Mouse (Mus musculus) liver, embryonic 14.5 days (tissue): ENCODE data around the gene Arhgap10. TPM values are rescaled to one million over a fixed set of nuclear protein-coding genes. Genes with fewer than 3 reads are reported as not detected.
A peak's percentile ranks its signal among the peaks of the same experiment; 100 is the strongest.

Source experiments
- ATAC-seq: fragments of 200-750 bp; cut with Nextera tagmentation; 2 replicates; pipeline ENCODE4 v1.8.0; 2017; ENCODE audit warnings: moderate number of reproducible peaks, mild to moderate bottlenecking, moderate library complexity; ENCODE audit not compliant: insufficient read depth
- DNase-seq, 3 experiments: peaks; one replicate each; pipeline ENCODE4 v3.0.0-alpha.2; 2012 to 2013; ENCODE audit warnings: low read depth in 3 of 3, low spot score in 3 of 3
- H3K27ac ChIP-seq: fragments of 300-500 bp; sonication (generic); 2 replicates; pipeline ENCODE4 v1.5.1; 2014; ENCODE audit warnings: moderate library complexity, mild to moderate bottlenecking, control low read depth, inconsistent platforms
- H3K27me3 ChIP-seq: fragments of 300-500 bp; sonication (generic); 2 replicates; pipeline ENCODE4 v1.6.1; 2014; ENCODE audit warnings: mild to moderate bottlenecking, low read length, moderate library complexity; ENCODE audit not compliant: control insufficient read depth, insufficient read depth
- H3K36me3 ChIP-seq: fragments of 300-500 bp; sonication (generic); replicated peaks from 2 replicates; pipeline ENCODE4 v1.6.1; 2014; ENCODE audit warnings: low read depth; ENCODE audit not compliant: control insufficient read depth, insufficient read depth
- H3K4me1 ChIP-seq, 2 experiments: fragments of 200-500 bp in 1 of 2; fragments of 300-500 bp in 1 of 2; sonication (generic) in 1 of 2; replicated peaks; 2 replicates each; pipeline ENCODE4 v1.6.1; 2012 to 2014; ENCODE audit warnings: antibody characterized with exemption in 1 of 2, inconsistent platforms in 1 of 2, low read length in 1 of 2; ENCODE audit not compliant: control insufficient read depth in 2 of 2, insufficient read depth in 2 of 2
- H3K4me2 ChIP-seq: fragments of 300-500 bp; sonication (generic); 2 replicates; pipeline ENCODE4 v1.6.1; 2014; ENCODE audit warnings: low read depth, mild to moderate bottlenecking, control low read depth, moderate library complexity
- H3K4me3 ChIP-seq, 2 experiments: fragments of 200-500 bp in 1 of 2; fragments of 300-500 bp in 1 of 2; sonication (generic) in 1 of 2; 2 replicates each; pipeline ENCODE4 v1.5.1; 2012 to 2014; ENCODE audit warnings: low read depth in 2 of 2, low read length in 2 of 2, mild to moderate bottlenecking in 2 of 2, control low read depth in 1 of 2, inconsistent platforms in 1 of 2, moderate library complexity in 1 of 2; ENCODE audit not compliant: insufficient read depth in 1 of 2
- H3K9ac ChIP-seq: fragments of 300-500 bp; sonication (generic); replicated peaks from 2 replicates; pipeline ENCODE4 v1.6.1; 2014; ENCODE audit warnings: mild to moderate bottlenecking, control low read depth, moderate library complexity
- H3K9me3 ChIP-seq: fragments of 300-500 bp; sonication (generic); 2 replicates; pipeline ENCODE4 v1.6.1; 2016; ENCODE audit warnings: low read length, mixed read lengths; ENCODE audit not compliant: control insufficient read depth
- CTCF ChIP-seq: IDR thresholded peaks from 2 replicates; pipeline ENCODE4 v1.5.1; 2016; ENCODE audit warnings: antibody characterized with exemption, low read depth, control low read depth
- EP300 ChIP-seq: IDR thresholded peaks from 2 replicates; pipeline ENCODE4 v1.6.1; 2016; ENCODE audit warnings: antibody characterized with exemption, low read depth
- WGBS: fragments of 180-500 bp; shearing (Covaris S2); extraction: QIAGEN DNeasy Blood & Tissue Kit; methylation state at CpG from one replicate; pipeline ENCODE4 v1.1.7; 2014; ENCODE audit not compliant: insufficient replicate concordance; 5-methylcytosine and 5-hydroxymethylcytosine counted together
- polyA plus RNA-seq, 2 experiments: library from polyadenylated mRNA; depleted of rRNA in 1 of 2; stranded (reverse) in 1 of 2; unstranded in 1 of 2; fragments of >200 nt; fragmentation: Nextera tagmentation in 1 of 2; extraction: Ambion mirVana in 1 of 2; gene quantifications; 2 replicates each; pipeline versions ENCODE4 v1.2.1 to v1.2.3; 2012 to 2014

Arhgap10 gene
- polyA plus RNA-seq, 2 experiments, result 4.6 TPM

GRCm38 (mm10) chr8:77453836-77454235 lies 63.9 kb downstream of the Arhgap10 start:
- Histone ChIP-seq H3K27ac (no peak overlapping the region), H3K4me3 (no peak overlapping the region), H3K36me3 (no peaks in the 10 kb centered on the region), H3K4me1 (0 out of 4 replicates have a peak, but pooled peaks cover 0 to 2% of the 10 kb centered on the region in 2 experiments), H3K9me3 (no peaks in the 10 kb centered on the region), H3K4me2 (no peak overlapping the region), H3K27me3 (no peaks in the 10 kb centered on the region), H3K9ac (no peak overlapping the region)
- DNase-seq (no peak), ATAC-seq (no peak)
- no peak for TF ChIP-seq CTCF
- no peak for TF ChIP-seq EP300
- WGBS, result 76% methylated on average over 9 of the region's 9 CpGs

- DNase-seq (no peak), ATAC-seq (no peak)
- Histone ChIP-seq H3K9ac (no peak overlapping the region), H3K9me3 (no peaks in the 10 kb centered on the region), H3K36me3 (no peaks in the 10 kb centered on the region), H3K27me3 (no peaks in the 10 kb centered on the region), H3K4me1 (0 out of 4 replicates have a peak, but pooled peaks cover 0 to 2% of the 10 kb centered on the region in 2 experiments), H3K4me3 (no peak overlapping the region), H3K27ac (no peak overlapping the region), H3K4me2 (no peak overlapping the region)
- WGBS, result 64% methylated on average over 21 of the region's 21 CpGs
- TF ChIP-seq CTCF, result no peak
These were observed 66.0 kb downstream of the Arhgap10 start for GRCm38 (mm10) chr8:77451466-77452382.

- Histone ChIP-seq H3K9me3 (no peaks in the 10 kb centered on the region), H3K4me2 (no peak overlapping the region), H3K27ac (no peak overlapping the region), H3K4me3 (no peak overlapping the region), H3K9ac (no peak overlapping the region), H3K36me3 (no peaks in the 10 kb centered on the region), H3K4me1 (0 out of 4 replicates have a peak, but pooled peaks cover 0 to 2% of the 10 kb centered on the region in 2 experiments), H3K27me3 (no peaks in the 10 kb centered on the region)
- no peak for DNase-seq
- WGBS, result 76% methylated on average over 5 of the region's 5 CpGs
- TF ChIP-seq CTCF, result no peak
- TF ChIP-seq EP300, result no peak
- ATAC-seq, result 0 out of 2 replicates have a peak, but pooled peaks have one; percentile 21
These were observed 66.7 kb downstream of the Arhgap10 start for GRCm38 (mm10) chr8:77451052-77451451.

- no peak overlapping the region for H3K9ac ChIP-seq
- H3K4me1 ChIP-seq, result peaks cover 0 to 5% of the 10 kb centered on the region in 2 experiments; a peak in 2 of 4 replicates
- no peak overlapping the region for H3K27ac ChIP-seq
- no peak for DNase-seq
- no peak overlapping the region for H3K4me3 ChIP-seq
- TF ChIP-seq CTCF (no peak), EP300 (no peak)
- ATAC-seq, result no peak
- WGBS, result 86% methylated on average over 12 of the region's 12 CpGs
- no peaks in the 10 kb centered on the region for H3K9me3 ChIP-seq
- H3K27me3 ChIP-seq, result no peaks in the 10 kb centered on the region
- no peaks in the 10 kb centered on the region for H3K36me3 ChIP-seq
- no peak overlapping the region for H3K4me2 ChIP-seq
These were observed 71.5 kb downstream of the Arhgap10 start for GRCm38 (mm10) chr8:77446294-77446693.

- no peak for TF ChIP-seq CTCF
- no peak for TF ChIP-seq EP300
- 75% methylated on average over 3 of the region's 3 CpGs for WGBS
- ATAC-seq (no peak), DNase-seq (no peak)
- Histone ChIP-seq H3K27me3 (no peaks in the 10 kb centered on the region), H3K36me3 (no peaks in the 10 kb centered on the region), H3K9me3 (no peaks in the 10 kb centered on the region), H3K4me1 (peaks cover 0 to 3% of the 10 kb centered on the region in 2 experiments; a peak in 2 of 4 replicates), H3K4me2 (no peak overlapping the region), H3K9ac (no peak overlapping the region), H3K27ac (no peak overlapping the region), H3K4me3 (no peak overlapping the region)
These were observed 72.1 kb downstream of the Arhgap10 start for GRCm38 (mm10) chr8:77445642-77446041.
